Mouse (Mus musculus) liver, embryonic 12.5 days (tissue): ENCODE results near the gene Trmt44. TPM values are rescaled to one million over a fixed set of nuclear protein-coding genes. Genes with fewer than 3 reads are reported as not detected.

ENCODE experiments used
- ATAC-seq: fragments of 200-750 bp; cut with Nextera tagmentation; 2 replicates; pipeline ENCODE4 v1.8.0; 2017; ENCODE audit warnings: moderate number of reproducible peaks, mild to moderate bottlenecking, moderate library complexity
- H3K27ac ChIP-seq: fragments of 300-500 bp; sonication (generic); 2 replicates; pipeline ENCODE4 v1.5.1; 2016; ENCODE audit warnings: mild to moderate bottlenecking
- H3K27me3 ChIP-seq: fragments of 300-500 bp; sonication (generic); replicated peaks from 2 replicates; pipeline ENCODE4 v1.6.1; 2016; ENCODE audit warnings: mild to moderate bottlenecking, moderate library complexity
- H3K36me3 ChIP-seq: fragments of 300-500 bp; sonication (generic); 2 replicates; pipeline ENCODE4 v1.6.1; 2016; ENCODE audit warnings: mild to moderate bottlenecking, moderate library complexity
- H3K4me1 ChIP-seq: fragments of 300-500 bp; sonication (generic); 2 replicates; pipeline ENCODE4 v1.6.1; 2016
- H3K4me2 ChIP-seq: fragments of 300-500 bp; sonication (generic); 2 replicates; pipeline ENCODE4 v1.6.1; 2016; ENCODE audit warnings: mild to moderate bottlenecking, moderate library complexity
- H3K4me3 ChIP-seq: fragments of 300-500 bp; sonication (generic); 2 replicates; pipeline ENCODE4 v1.5.1; 2016; ENCODE audit warnings: mild to moderate bottlenecking, moderate library complexity
- H3K9ac ChIP-seq: fragments of 300-500 bp; sonication (generic); 2 replicates; pipeline ENCODE4 v1.6.1; 2016; ENCODE audit warnings: mild to moderate bottlenecking, moderate library complexity
- H3K9me3 ChIP-seq: fragments of 300-500 bp; sonication (generic); replicated peaks from 2 replicates; pipeline ENCODE4 v1.6.1; 2016; ENCODE audit warnings: mild to moderate bottlenecking, moderate library complexity
- WGBS: fragments of 180-500 bp; shearing (Covaris S2); methylation state at CpG from one replicate; pipeline ENCODE4 v1.1.7; 2016; ENCODE audit not compliant: insufficient replicate concordance; 5-methylcytosine and 5-hydroxymethylcytosine counted together
- polyA plus RNA-seq: library from polyadenylated mRNA; unstranded; fragments of >200 nt; fragmentation: Nextera tagmentation; extraction: Ambion mirVana; gene quantifications from 2 replicates; pipeline ENCODE4 v1.2.1, GENCODE M21; 2016

The Trmt44 gene
- polyA plus RNA-seq, 1 experiment from 2014 or later = 5.0 TPM

DNA sequence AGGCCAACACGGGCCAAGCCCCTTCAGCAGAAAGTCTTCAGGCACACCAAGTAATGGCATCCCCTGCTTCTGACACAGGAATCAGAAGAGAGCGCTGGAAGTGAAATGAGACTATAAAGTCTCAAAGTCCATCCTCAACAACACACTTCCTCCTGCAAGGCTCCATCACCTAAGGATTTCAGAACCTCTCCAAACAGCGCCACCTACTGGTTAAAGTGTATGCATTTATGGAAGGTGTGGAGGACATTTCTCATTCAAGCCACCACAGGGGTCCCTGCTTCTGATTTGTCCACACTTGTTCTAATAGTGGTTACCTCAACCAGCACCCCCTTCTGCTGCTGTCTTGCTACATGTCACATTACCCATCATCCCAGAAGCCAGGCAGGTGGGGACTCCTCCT lies 38.6 kb downstream of the Trmt44 start:
- H3K27ac ChIP-seq = no peak overlapping the region
- H3K36me3 ChIP-seq = no peaks in the 10 kb centered on the region
- H3K9me3 ChIP-seq = no peaks in the 10 kb centered on the region
- WGBS = 50% methylated on average over 3 of the region's 3 CpGs
- H3K4me1 ChIP-seq = no peaks in the 10 kb centered on the region
- ATAC-seq = no peak
- no peak overlapping the region for H3K4me2 ChIP-seq
- no peak overlapping the region for H3K9ac ChIP-seq
- H3K4me3 ChIP-seq = no peak overlapping the region
- no peaks in the 10 kb centered on the region for H3K27me3 ChIP-seq

DNA sequence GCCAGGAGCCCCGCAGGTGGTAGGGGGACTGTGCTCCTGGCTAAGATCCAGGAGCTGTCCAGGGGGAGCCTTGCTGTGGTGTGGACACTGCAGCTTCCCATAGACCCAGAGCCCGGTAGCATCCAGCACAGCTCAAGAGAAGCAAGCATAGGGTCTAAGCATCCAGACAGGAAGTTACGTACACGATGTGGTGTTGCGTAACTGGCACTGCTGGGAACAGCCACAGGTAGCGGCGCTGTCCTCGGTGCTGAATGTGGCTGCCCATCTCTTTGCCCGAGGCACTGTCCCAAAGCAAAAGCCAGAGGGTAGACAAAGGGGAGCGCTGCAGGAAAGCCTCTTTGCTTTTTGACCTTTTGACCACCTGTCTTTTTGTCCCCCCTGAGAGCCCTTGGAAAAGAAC lies 43.3 kb downstream of the Trmt44 start:
- Histone ChIP-seq H3K27ac (no peak overlapping the region), H3K9me3 (no peaks in the 10 kb centered on the region), H3K27me3 (peaks cover 17% of the 10 kb centered on the region), H3K4me3 (no peak overlapping the region), H3K9ac (no peak overlapping the region), H3K36me3 (no peaks in the 10 kb centered on the region), H3K4me2 (no peak overlapping the region), H3K4me1 (no peaks in the 10 kb centered on the region)
- ATAC-seq = peak; percentile 27; the same call in 1 of the 2 replicates
- 15% methylated on average over 10 of the region's 10 CpGs for WGBS

DNA sequence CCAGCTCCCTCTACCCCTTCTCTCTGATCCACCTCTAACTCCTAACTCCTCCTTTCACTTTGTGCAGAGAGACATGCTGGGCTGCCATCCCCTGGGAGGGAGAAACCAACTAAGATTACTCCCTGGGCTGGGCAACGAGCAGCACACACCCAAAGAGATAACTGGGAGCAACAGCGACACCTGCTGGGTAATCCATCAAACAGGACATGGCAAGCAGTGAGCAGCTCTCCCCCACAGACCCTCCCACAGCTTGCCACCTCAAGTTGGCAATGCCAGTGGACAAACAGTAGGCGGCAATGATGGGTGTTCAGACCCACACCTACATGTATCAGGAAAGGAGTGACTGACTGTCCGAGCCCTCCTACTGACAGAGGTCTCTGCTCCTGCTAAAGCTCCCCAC lies 44.4 kb downstream of the Trmt44 start:
- H3K4me1 ChIP-seq = no peaks in the 10 kb centered on the region
- no peak overlapping the region for H3K4me2 ChIP-seq
- H3K36me3 ChIP-seq = no peaks in the 10 kb centered on the region
- no peaks in the 10 kb centered on the region for H3K9me3 ChIP-seq
- peaks cover 29% of the 10 kb centered on the region for H3K27me3 ChIP-seq
- no peak overlapping the region for H3K27ac ChIP-seq
- WGBS = 8% methylated on average over 4 of the region's 4 CpGs
- H3K9ac ChIP-seq = no peak overlapping the region
- ATAC-seq = no peak; the same call in 1 of the 2 replicates
- no peak overlapping the region for H3K4me3 ChIP-seq

DNA sequence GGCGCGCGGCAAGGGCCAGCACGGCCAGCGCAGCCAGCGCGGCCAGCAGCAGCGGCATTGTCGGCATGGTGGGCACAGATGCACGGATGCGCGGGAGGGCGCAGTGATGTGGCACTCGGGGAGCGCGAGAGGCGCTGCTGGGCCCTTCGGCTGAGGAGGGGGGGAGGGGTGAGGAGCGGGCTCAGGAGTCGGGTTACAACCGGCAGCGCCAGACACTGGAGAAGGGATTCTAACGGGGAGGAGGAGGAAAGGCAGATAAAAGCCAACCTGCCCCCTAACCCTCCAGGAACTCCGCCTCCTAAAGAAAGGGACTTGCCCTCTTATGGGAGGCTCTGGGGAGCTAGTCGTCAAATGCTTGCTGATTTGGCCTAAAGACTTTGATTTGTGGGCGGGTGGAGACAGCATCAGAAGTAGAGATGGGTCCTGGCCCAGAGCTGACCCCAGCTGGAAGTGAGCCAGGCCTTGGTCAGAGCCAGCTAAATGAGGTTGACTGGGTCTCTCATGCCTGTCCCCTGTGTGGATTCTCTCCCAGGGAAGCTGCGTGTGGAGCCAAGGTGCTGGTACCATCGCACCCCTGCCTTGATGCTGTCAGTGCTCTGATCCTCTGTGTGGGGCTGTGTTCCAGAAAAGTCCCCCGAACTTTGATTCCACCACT lies 49.3 kb downstream of the Trmt44 start, which contains the start of gene Cpz:
Cpz (minus strand) TSS at position 230 of the 655 bp plus-strand sequence.
- ATAC-seq = no peak
- Histone ChIP-seq H3K9me3 (no peaks in the 10 kb centered on the region), H3K4me1 (no peaks in the 10 kb centered on the region), H3K27ac (no peak within 1 kb of the TSS), H3K9ac (no peak within 1 kb of the TSS), H3K4me2 (peak within 1 kb of the TSS; percentile 37; the same call in 1 of the 2 replicates), H3K36me3 (no peaks in the 10 kb centered on the region), H3K27me3 (peaks cover 69% of the 10 kb centered on the region), H3K4me3 (no peak within 1 kb of the TSS)
- 4% methylated on average over 29 of the region's 29 CpGs for WGBS

DNA sequence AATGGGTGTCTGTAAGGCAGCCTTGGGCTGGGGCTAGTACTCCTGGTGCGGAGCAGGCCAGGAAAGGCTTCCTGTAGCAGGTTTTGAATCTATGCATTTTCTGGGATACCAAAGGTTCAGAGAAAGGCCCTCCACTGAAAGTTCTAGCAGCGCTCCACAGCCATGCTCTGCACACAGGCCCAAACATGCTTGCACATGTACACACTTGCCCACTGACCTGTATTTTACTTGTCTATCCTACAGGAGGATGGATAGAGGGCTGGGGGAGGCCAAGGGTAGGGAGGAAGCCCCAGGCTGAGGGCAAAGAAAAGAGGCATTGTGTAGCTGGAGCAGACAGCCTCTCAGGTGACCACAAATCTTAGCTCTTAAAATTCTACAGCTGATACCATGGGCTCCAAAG lies 50.5 kb downstream of the Trmt44 start:
- Histone ChIP-seq H3K4me1 (no peaks in the 10 kb centered on the region), H3K27ac (no peak overlapping the region), H3K36me3 (no peaks in the 10 kb centered on the region), H3K9me3 (no peaks in the 10 kb centered on the region), H3K9ac (no peak overlapping the region), H3K4me3 (no peak overlapping the region), H3K4me2 (no peak overlapping the region), H3K27me3 (peaks cover 75% of the 10 kb centered on the region)
- 45% methylated on average over 2 of the region's 2 CpGs for WGBS
- no peak for ATAC-seq

DNA sequence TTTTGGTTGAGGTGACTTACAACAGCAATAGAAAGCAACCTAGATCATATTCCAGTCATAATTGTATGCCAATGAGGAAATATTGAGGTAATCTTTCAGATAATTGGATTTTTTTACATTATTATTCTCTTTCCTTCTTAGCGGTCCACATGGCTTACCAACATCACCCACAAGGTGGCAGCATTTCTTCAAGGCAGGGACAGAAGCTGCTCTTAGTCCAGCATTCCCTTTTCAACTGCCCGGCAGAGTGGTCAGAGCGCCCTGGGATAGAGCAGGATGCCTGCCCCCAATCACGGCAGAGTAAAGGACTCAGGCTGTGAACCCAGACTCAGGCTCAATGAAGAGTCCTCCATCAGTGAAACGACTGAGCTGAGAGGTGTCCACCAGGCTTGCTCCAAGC lies 51.1 kb downstream of the Trmt44 start:
- H3K27me3 ChIP-seq = peaks cover 74% of the 10 kb centered on the region
- WGBS = 5% methylated on average over 5 of the region's 5 CpGs
- ATAC-seq = no peak
- no peaks in the 10 kb centered on the region for H3K36me3 ChIP-seq
- H3K4me2 ChIP-seq = no peak overlapping the region
- H3K4me1 ChIP-seq = no peaks in the 10 kb centered on the region
- no peak overlapping the region for H3K9ac ChIP-seq
- no peak overlapping the region for H3K4me3 ChIP-seq
- H3K27ac ChIP-seq = no peak overlapping the region
- no peaks in the 10 kb centered on the region for H3K9me3 ChIP-seq

DNA sequence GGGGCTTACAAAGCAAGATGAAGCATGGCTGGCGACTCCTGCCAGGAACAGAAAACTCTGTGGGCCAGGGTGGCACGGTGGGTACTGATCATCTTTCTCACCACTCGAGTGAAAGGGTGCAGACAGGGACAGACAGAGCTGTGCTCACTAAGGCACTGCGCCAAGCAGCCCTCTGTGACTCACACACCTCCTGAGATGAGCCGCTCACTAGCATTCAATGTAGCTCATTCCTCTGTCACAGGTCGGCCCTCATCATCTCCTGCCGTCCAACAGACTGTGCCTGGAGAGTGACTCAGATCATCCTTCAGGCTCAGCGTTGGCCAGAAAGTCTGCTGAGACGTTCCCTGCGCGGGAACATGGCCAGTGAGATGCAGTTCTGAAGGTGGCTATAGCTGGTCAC lies 58.1 kb downstream of the Trmt44 start:
- Histone ChIP-seq H3K9me3 (no peaks in the 10 kb centered on the region), H3K36me3 (no peaks in the 10 kb centered on the region), H3K4me3 (no peak overlapping the region), H3K27ac (no peak overlapping the region), H3K27me3 (peaks cover 16% of the 10 kb centered on the region; the same call in 1 of the 2 replicates), H3K9ac (no peak overlapping the region), H3K4me1 (no peaks in the 10 kb centered on the region), H3K4me2 (no peak overlapping the region)
- 60% methylated on average over 11 of the region's 11 CpGs for WGBS
- no peak for ATAC-seq

DNA sequence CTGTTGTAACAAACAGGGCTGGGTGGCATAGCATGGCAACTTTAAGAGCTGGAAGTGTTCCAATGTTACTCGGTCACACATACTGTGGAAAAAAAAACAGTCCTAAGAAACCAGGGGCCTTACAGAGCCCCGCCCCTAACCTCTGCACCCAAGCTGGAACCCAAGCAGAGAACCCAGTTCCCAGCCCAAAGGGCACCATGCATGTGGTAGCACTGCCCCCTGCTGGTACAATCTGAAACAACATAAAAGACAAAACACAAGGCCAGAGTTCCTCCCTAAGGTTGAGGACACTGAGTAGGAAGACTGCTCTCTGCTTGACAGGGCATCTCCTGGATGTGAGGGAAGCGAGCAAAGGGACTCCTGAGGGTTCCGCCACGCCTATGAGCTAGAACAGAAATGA lies 64.3 kb downstream of the Trmt44 start:
- no peak for ATAC-seq
- no peak overlapping the region for H3K4me3 ChIP-seq
- no peaks in the 10 kb centered on the region for H3K9me3 ChIP-seq
- no peak overlapping the region for H3K4me2 ChIP-seq
- no peak overlapping the region for H3K27ac ChIP-seq
- no peaks in the 10 kb centered on the region for H3K36me3 ChIP-seq
- H3K27me3 ChIP-seq = peaks cover 7% of the 10 kb centered on the region; the same call in 1 of the 2 replicates
- no peak overlapping the region for H3K9ac ChIP-seq
- no peaks in the 10 kb centered on the region for H3K4me1 ChIP-seq
- WGBS = 13% methylated on average over 5 of the region's 5 CpGs

Other genes with a start within 250 kb of the Trmt44 start
- gene Hmx1, start 186.0 kb downstream of the Trmt44 start, polyA plus RNA-seq = 0.32 TPM in 1 of 2 replicates, not detected in the other
- gene Cpz, start 49.4 kb downstream of the Trmt44 start, polyA plus RNA-seq = 1.8 and 1.9 TPM in 2 replicates
- 4.1 and 4.4 TPM in 2 replicates for gene Acox3, start 8.0 kb upstream of the Trmt44 start, polyA plus RNA-seq
- gene Htra3, start 104.7 kb upstream of the Trmt44 start, polyA plus RNA-seq = 1.2 and 1.4 TPM in 2 replicates
- 3.3 and 3.8 TPM in 2 replicates for gene Sh3tc1, start 164.9 kb upstream of the Trmt44 start, polyA plus RNA-seq
- gene Ablim2, start 182.8 kb upstream of the Trmt44 start, polyA plus RNA-seq = 0.08 and 0.12 TPM in 2 replicates